Mouse (Mus musculus) T-helper 17 cell (primary cell): Measurements from ENCODE around the gene Atxn2.
"Not testable (repeated sequence)": the region's sequence is repeated elsewhere in the genome, so short reads cannot be mapped to it uniquely, and the experiment has no call there.

Experiments
- in situ Hi-C, 2 experiments: fragments of 300-600 bp; cut with MboI, MseI; formaldehyde crosslinking; loops; 1 replicate in 1 of 2; 2 replicates in 1 of 2; pipeline ENCODE4 v1.15.1; 2025; ENCODE audit warnings: high pct_unique_total_duplicates in 2 of 2

Gene Atxn2

GRCm38 (mm10) chr5:121711174-121711927, at the start of gene Atxn2:
Atxn2 (plus strand) TSS chr5:121711337.
- in situ Hi-C loops: no loop called here

- in situ Hi-C loops: no loop called here
Measured at GRCm38 (mm10) chr5:121661494-121661893, 49.6 kb upstream of the Atxn2 start.

- in situ Hi-C loops: no loop called here
Measured at GRCm38 (mm10) chr5:121663456-121663855, 47.7 kb upstream of the Atxn2 start.

GRCm38 (mm10) chr5:121664078-121664477, 47.1 kb upstream of the Atxn2 start:
- in situ Hi-C loops: no loop called here

GRCm38 (mm10) chr5:121664971-121665370, 46.2 kb upstream of the Atxn2 start:
- in situ Hi-C loops: no loop called here

GRCm38 (mm10) chr5:121667067-121667466, 44.1 kb upstream of the Atxn2 start:
- in situ Hi-C loops: no loop called here

- in situ Hi-C loops: no loop called here
Measured at GRCm38 (mm10) chr5:121668411-121668810, 42.7 kb upstream of the Atxn2 start.

GRCm38 (mm10) chr5:121670412-121670811, 40.7 kb upstream of the Atxn2 start:
- in situ Hi-C loops: no loop called here

GRCm38 (mm10) chr5:121682250-121682649, 28.9 kb upstream of the Atxn2 start:
- in situ Hi-C loops: loop anchor here in 1 of 2 experiments (5.0 kb wide), 1 partner anchor 95 kb away; no protein-coding TSS in a partner anchor

- in situ Hi-C loops: no loop called here
Measured at GRCm38 (mm10) chr5:121685495-121685894, 25.6 kb upstream of the Atxn2 start.

GRCm38 (mm10) chr5:121686113-121686898, 24.8 kb upstream of the Atxn2 start:
- in situ Hi-C loops: no loop called here

- in situ Hi-C loops: no loop called here
Measured at GRCm38 (mm10) chr5:121690482-121691211, 20.5 kb upstream of the Atxn2 start.

GRCm38 (mm10) chr5:121691436-121691835, 19.7 kb upstream of the Atxn2 start:
- in situ Hi-C loops: not testable (repeated sequence)

GRCm38 (mm10) chr5:121692897-121693296, 18.2 kb upstream of the Atxn2 start:
- in situ Hi-C loops: no loop called here

- in situ Hi-C loops: no loop called here
Measured at GRCm38 (mm10) chr5:121696761-121697160, 14.4 kb upstream of the Atxn2 start.

- in situ Hi-C loops: no loop called here
Measured at GRCm38 (mm10) chr5:121699891-121700290, 11.2 kb upstream of the Atxn2 start.

GRCm38 (mm10) chr5:121700496-121700895, 10.6 kb upstream of the Atxn2 start:
- in situ Hi-C loops: no loop called here

GRCm38 (mm10) chr5:121701111-121701769, 9.9 kb upstream of the Atxn2 start:
- in situ Hi-C loops: no loop called here

GRCm38 (mm10) chr5:121703341-121703740, 7.8 kb upstream of the Atxn2 start:
- in situ Hi-C loops: no loop called here

GRCm38 (mm10) chr5:121704512-121705248, 6.5 kb upstream of the Atxn2 start:
- in situ Hi-C loops: no loop called here

GRCm38 (mm10) chr5:121710402-121710801, 735 bp upstream of the Atxn2 start:
- in situ Hi-C loops: no loop called here
